Mouse (Mus musculus): ENCODE data around the gene Vamp2. TPM values are rescaled to one million over a fixed set of nuclear protein-coding genes. Genes with fewer than 3 reads are reported as not detected.

Vamp2 gene
- polyA plus RNA-seq, 1 experiment from 2014 or later, result 81.5 TPM

GRCm38 (mm10) chr11:69135361-69135760 is 47.1 kb downstream of the Vamp2 start:
- H3K9me3 ChIP-seq (ENCODE audit: low read length), result no peaks in the 10 kb centered on the region
- no peak overlapping the region for H3K9ac ChIP-seq (replicated peaks; ENCODE audit: low read length)
- no peak for ATAC-seq (ENCODE audit: low FRiP score, low TSS enrichment)
- no peak overlapping the region for H3K4me3 ChIP-seq (ENCODE audit: low read length)
- H3K36me3 ChIP-seq (ENCODE audit: insufficient read depth, low read length), result no peaks in the 10 kb centered on the region
- H3K4me1 ChIP-seq (ENCODE audit: insufficient read depth, low read length), result no peaks in the 10 kb centered on the region
- no peaks in the 10 kb centered on the region for H3K27me3 ChIP-seq (ENCODE audit: insufficient read depth, low read length)
- 89% methylated on average over 6 of the region's 6 CpGs for WGBS
- no peak overlapping the region for H3K27ac ChIP-seq (ENCODE audit: low read length)
- H3K4me2 ChIP-seq (replicated peaks; ENCODE audit: low read depth, low read length), result no peak overlapping the region

Other genes with a start within 250 kb of the Vamp2 start
- gene Ndel1, start 216.6 kb upstream of the Vamp2 start, polyA plus RNA-seq (2015; fragmentation: Nextera tagmentation; extraction: Ambion mirVana), result 90.9 and 96.3 TPM in 2 replicates
- gene Rnf222, start 199.9 kb upstream of the Vamp2 start, polyA plus RNA-seq (2015; fragmentation: Nextera tagmentation; extraction: Ambion mirVana), result 0.05 and 0.17 TPM in 2 replicates
- gene Rpl26, start 186.9 kb upstream of the Vamp2 start, polyA plus RNA-seq (2015; fragmentation: Nextera tagmentation; extraction: Ambion mirVana), result 897 and 905 TPM in 2 replicates
- gene Odf4, start 161.4 kb upstream of the Vamp2 start, polyA plus RNA-seq (2015; fragmentation: Nextera tagmentation; extraction: Ambion mirVana), result not detected in 2 replicates
- gene Arhgef15, start 131.0 kb upstream of the Vamp2 start, polyA plus RNA-seq (2015; fragmentation: Nextera tagmentation; extraction: Ambion mirVana), result 20.0 and 23.0 TPM in 2 replicates
- 7.6 and 7.9 TPM in 2 replicates for gene Slc25a35, start 120.4 kb upstream of the Vamp2 start, polyA plus RNA-seq (2015; fragmentation: Nextera tagmentation; extraction: Ambion mirVana)
- 62.3 and 63.9 TPM in 2 replicates for gene Rangrf, start 113.3 kb upstream of the Vamp2 start, polyA plus RNA-seq (2015; fragmentation: Nextera tagmentation; extraction: Ambion mirVana)
- 33.9 and 41.9 TPM in 2 replicates for gene Pfas, start 80.0 kb upstream of the Vamp2 start, polyA plus RNA-seq (2015; fragmentation: Nextera tagmentation; extraction: Ambion mirVana)
- gene Ctc1, start 72.6 kb upstream of the Vamp2 start, polyA plus RNA-seq (2015; fragmentation: Nextera tagmentation; extraction: Ambion mirVana), result 64.1 and 68.0 TPM in 2 replicates
- gene Aurkb, start 42.8 kb upstream of the Vamp2 start, polyA plus RNA-seq (2015; fragmentation: Nextera tagmentation; extraction: Ambion mirVana), result 176 and 177 TPM in 2 replicates
- 8.0 and 9.1 TPM in 2 replicates for gene Borcs6, start 28.8 kb upstream of the Vamp2 start, polyA plus RNA-seq (2015; fragmentation: Nextera tagmentation; extraction: Ambion mirVana)
- 61.0 and 68.1 TPM in 2 replicates for gene Tmem107, start 17.7 kb upstream of the Vamp2 start, polyA plus RNA-seq (2015; fragmentation: Nextera tagmentation; extraction: Ambion mirVana)
- 11.4 and 15.6 TPM in 2 replicates for gene Per1, start 6.7 kb downstream of the Vamp2 start, polyA plus RNA-seq (2015; fragmentation: Nextera tagmentation; extraction: Ambion mirVana)
- 0.39 and 0.51 TPM in 2 replicates for gene Hes7, start 31.9 kb downstream of the Vamp2 start, polyA plus RNA-seq (2015; fragmentation: Nextera tagmentation; extraction: Ambion mirVana)
- gene 9130213A22Rik, start 34.1 kb downstream of the Vamp2 start, polyA plus RNA-seq (2015; fragmentation: Nextera tagmentation; extraction: Ambion mirVana), result 0.33 and 0.42 TPM in 2 replicates
- gene Aloxe3, start 37.4 kb downstream of the Vamp2 start, polyA plus RNA-seq (2015; fragmentation: Nextera tagmentation; extraction: Ambion mirVana), result 0.32 and 0.76 TPM in 2 replicates
- 0.30 and 0.41 TPM in 2 replicates for gene Alox12b, start 68.5 kb downstream of the Vamp2 start, polyA plus RNA-seq (2015; fragmentation: Nextera tagmentation; extraction: Ambion mirVana)
- 0.46 and 0.72 TPM in 2 replicates for gene Alox8, start 109.4 kb downstream of the Vamp2 start, polyA plus RNA-seq (2015; fragmentation: Nextera tagmentation; extraction: Ambion mirVana)
- gene Gucy2e, start 148.5 kb downstream of the Vamp2 start, polyA plus RNA-seq (2015; fragmentation: Nextera tagmentation; extraction: Ambion mirVana), result 0.17 and 0.27 TPM in 2 replicates
- 22.4 and 23.2 TPM in 2 replicates for gene Cntrob, start 235.3 kb downstream of the Vamp2 start, polyA plus RNA-seq (2015; fragmentation: Nextera tagmentation; extraction: Ambion mirVana)
- gene Trappc1, start 235.5 kb downstream of the Vamp2 start, polyA plus RNA-seq (2015; fragmentation: Nextera tagmentation; extraction: Ambion mirVana), result 166 and 172 TPM in 2 replicates
- gene Kcnab3, start 237.8 kb downstream of the Vamp2 start, polyA plus RNA-seq (2015; fragmentation: Nextera tagmentation; extraction: Ambion mirVana), result 3.3 and 3.8 TPM in 2 replicates

Measured in kidney, embryonic 16.5 days (tissue).